Mouse (Mus musculus) stomach, embryonic 14.5 days (tissue): ENCODE data around the gene Hyal2. TPM values are rescaled to one million over a fixed set of nuclear protein-coding genes. Genes with fewer than 3 reads are reported as not detected.
A peak's percentile ranks its signal among the peaks of the same experiment; 100 is the strongest.

Experiments used
- ATAC-seq: fragments of 200-750 bp; cut with Nextera tagmentation; 2 replicates; pipeline ENCODE4 v1.8.0; 2017; ENCODE audit warnings: low read depth, moderate TSS enrichment; ENCODE audit not compliant: insufficient number of reproducible peaks, insufficient read depth, low FRiP score
- H3K27ac ChIP-seq: fragments of 300-500 bp; sonication (generic); 2 replicates; pipeline ENCODE4 v1.5.1; 2014; ENCODE audit warnings: mild to moderate bottlenecking, low read length, moderate library complexity, mixed read lengths
- H3K27me3 ChIP-seq: fragments of 300-500 bp; sonication (generic); 2 replicates; pipeline ENCODE4 v1.6.1; 2014; ENCODE audit warnings: low read length, control low read depth, mixed read lengths; ENCODE audit not compliant: control insufficient read depth, insufficient read depth
- H3K36me3 ChIP-seq: fragments of 300-500 bp; sonication (generic); 2 replicates; pipeline ENCODE4 v1.6.1; 2014; ENCODE audit warnings: mild to moderate bottlenecking, control low read depth, low read length, moderate library complexity, mixed read lengths; ENCODE audit not compliant: control insufficient read depth, insufficient read depth
- H3K4me1 ChIP-seq: fragments of 300-500 bp; sonication (generic); 2 replicates; pipeline ENCODE4 v1.6.1; 2014; ENCODE audit warnings: low read length, control low read depth, mixed read lengths; ENCODE audit not compliant: control insufficient read depth, insufficient read depth
- H3K4me2 ChIP-seq: fragments of 300-500 bp; sonication (generic); replicated peaks from 2 replicates; pipeline ENCODE4 v1.6.1; 2014; ENCODE audit warnings: low read depth, low read length, control low read depth
- H3K4me3 ChIP-seq: fragments of 300-500 bp; sonication (generic); 2 replicates; pipeline ENCODE4 v1.5.1; 2014; ENCODE audit warnings: low read depth, low read length, control low read depth
- H3K9ac ChIP-seq: fragments of 300-500 bp; sonication (generic); replicated peaks from 2 replicates; pipeline ENCODE4 v1.6.1; 2014; ENCODE audit warnings: low read depth, mild to moderate bottlenecking, control low read depth, low read length, moderate library complexity, mixed read lengths
- H3K9me3 ChIP-seq: fragments of 300-500 bp; sonication (generic); 2 replicates; pipeline ENCODE4 v1.6.1; 2016; ENCODE audit warnings: low read depth, low read length, control low read depth; ENCODE audit not compliant: control insufficient read depth
- WGBS: fragments of 180-500 bp; shearing (Covaris S2); extraction: QIAGEN DNeasy Blood & Tissue Kit; methylation state at CpG from one replicate; pipeline ENCODE4 v1.1.7; 2014; 5-methylcytosine and 5-hydroxymethylcytosine counted together
- polyA plus RNA-seq: library from polyadenylated mRNA; unstranded; fragments of >200 nt; fragmentation: Nextera tagmentation; extraction: Ambion mirVana; gene quantifications from 2 replicates; pipeline ENCODE4 v1.2.1, GENCODE M21; 2014

Hyal2 gene
- polyA plus RNA-seq, 1 experiment from 2014 or later, result 127 TPM

DNA sequence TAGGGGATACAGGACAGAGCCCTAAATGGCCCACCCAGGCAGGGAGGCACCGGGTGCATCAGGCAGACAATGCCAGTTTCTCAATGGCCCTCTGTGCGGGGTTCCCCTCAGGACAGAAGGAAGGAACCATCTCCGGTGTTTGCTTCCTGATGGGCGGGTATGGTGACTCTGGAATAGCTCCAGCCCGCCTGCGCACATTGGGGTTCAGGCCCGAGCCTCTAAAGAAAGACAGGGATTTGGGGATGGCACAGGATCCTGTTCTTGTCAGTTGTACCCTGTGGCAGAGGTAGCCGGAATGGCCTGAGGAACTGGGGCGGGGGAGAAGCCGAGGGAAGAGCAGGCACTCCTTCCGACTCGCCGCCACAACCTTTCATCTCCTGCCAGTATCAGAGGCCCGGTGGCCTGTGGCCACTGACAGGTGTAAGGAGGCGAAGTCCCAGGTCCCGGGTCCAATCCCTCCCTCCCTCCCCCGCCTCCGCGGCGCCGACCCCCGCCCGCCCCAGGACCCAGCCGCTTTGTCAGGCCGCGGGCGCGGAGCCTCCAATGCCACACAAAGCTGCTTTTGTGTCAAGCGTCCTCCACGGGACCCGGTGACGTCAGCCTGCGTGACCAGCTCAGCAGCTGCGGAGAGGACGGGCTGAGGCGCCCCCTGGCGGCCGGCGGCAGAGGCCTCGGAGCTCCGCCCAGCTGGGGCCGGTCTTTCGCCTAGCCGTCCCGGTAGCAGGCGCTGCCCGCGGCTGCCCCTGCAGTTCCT is 44.6 kb downstream of the Hyal2 start:
- Histone ChIP-seq H3K27ac (peak overlapping the region; percentile 92), H3K27me3 (no peaks in the 10 kb centered on the region), H3K36me3 (peaks cover 36% of the 10 kb centered on the region), H3K9me3 (no peaks in the 10 kb centered on the region), H3K4me2 (peak overlapping the region; percentile 72), H3K9ac (peak overlapping the region; percentile 55), H3K4me1 (peaks cover 29% of the 10 kb centered on the region; the same call in 1 of the 2 replicates), H3K4me3 (peak overlapping the region; percentile 27)
- WGBS, result 4% methylated on average over 48 of the region's 48 CpGs
- ATAC-seq, result peak; percentile 92

DNA sequence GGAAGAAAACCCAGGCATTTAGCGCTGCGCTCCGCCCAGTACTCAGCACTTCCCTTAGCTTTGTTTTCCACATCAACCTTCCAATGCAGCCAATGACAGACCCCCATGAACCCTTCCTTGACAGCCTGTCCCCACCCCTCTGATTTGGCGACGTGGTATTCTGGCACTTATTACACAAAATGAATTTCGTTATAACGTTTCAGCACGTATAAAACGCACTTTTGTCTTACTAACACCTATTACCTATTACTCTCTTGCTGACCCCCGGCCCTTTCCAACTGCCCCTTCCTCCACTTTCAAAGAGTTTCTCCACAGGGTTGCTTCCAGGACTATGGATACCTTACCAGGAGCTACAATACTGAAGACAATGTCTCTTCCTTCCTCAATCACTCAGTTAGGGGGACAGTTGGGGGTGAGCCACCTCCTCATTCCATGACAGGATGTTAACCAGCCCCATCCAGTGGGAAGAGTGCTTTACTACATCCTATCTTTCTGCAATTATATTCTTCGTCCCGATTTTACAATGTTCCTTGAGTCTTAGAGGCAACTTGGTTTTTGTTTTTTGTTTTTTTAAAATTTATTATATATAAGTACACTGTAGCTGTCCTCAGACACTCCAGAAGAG is 45.3 kb downstream of the Hyal2 start:
- Histone ChIP-seq H3K27me3 (no peaks in the 10 kb centered on the region), H3K36me3 (peaks cover 42% of the 10 kb centered on the region), H3K4me2 (peak overlapping the region; percentile 72), H3K27ac (peak overlapping the region; percentile 92), H3K9ac (no peak overlapping the region; the same call in 1 of the 2 replicates), H3K4me1 (peaks cover 28% of the 10 kb centered on the region), H3K4me3 (peak overlapping the region; percentile 27), H3K9me3 (no peaks in the 10 kb centered on the region)
- 10% methylated on average over 12 of the region's 12 CpGs for WGBS
- no peak for ATAC-seq

DNA sequence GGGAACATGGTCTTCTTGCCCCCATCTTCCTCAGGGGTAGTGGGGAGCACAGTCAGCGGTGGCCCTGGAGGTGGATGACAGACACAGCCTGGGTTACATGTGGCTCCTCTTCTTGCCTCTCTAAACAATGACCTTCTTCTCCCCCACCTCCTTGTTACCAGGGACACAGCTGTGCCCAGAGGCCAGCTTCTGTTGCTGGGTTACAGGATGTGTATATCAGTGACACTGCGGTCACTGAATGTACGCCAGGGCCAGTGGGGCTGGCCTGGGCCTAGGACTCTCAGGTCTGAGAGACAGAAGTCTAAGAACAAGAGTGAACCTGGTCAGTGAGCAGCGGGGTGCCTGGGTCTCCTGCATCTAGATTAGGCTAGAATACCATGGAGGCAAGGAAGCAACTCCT is 47.3 kb downstream of the Hyal2 start:
- H3K4me2 ChIP-seq, result no peak overlapping the region
- WGBS, result 80% methylated on average over 4 of the region's 4 CpGs
- H3K4me1 ChIP-seq, result peaks cover 37% of the 10 kb centered on the region
- H3K27ac ChIP-seq, result peak overlapping the region; percentile 2; the same call in 1 of the 2 replicates
- peaks cover 61% of the 10 kb centered on the region for H3K36me3 ChIP-seq
- no peaks in the 10 kb centered on the region for H3K27me3 ChIP-seq
- no peaks in the 10 kb centered on the region for H3K9me3 ChIP-seq
- no peak overlapping the region for H3K4me3 ChIP-seq
- H3K9ac ChIP-seq, result no peak overlapping the region
- ATAC-seq, result no peak

DNA sequence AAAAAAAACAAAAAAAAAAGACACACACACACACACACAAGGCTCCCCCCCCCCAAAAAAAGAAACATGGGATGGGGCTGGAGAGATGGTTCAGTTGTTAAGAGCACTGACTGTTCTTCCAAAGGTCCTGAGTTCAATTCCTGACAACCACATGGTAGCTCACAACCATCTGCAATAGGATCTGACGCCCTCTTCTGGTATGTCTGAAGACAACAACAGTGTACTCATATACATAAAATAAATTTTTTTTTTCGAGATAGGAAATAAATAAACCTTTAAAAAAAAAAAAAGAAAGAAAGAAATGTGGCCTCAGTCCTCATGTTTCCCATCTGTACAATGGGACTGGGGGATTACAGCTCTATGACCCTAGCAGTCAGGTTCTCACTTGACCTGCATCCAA is 49.7 kb downstream of the Hyal2 start:
- no peak for ATAC-seq
- Histone ChIP-seq H3K27ac (no peak overlapping the region), H3K4me2 (no peak overlapping the region), H3K9me3 (no peaks in the 10 kb centered on the region), H3K9ac (no peak overlapping the region), H3K27me3 (no peaks in the 10 kb centered on the region), H3K36me3 (peaks cover 72% of the 10 kb centered on the region), H3K4me3 (no peak overlapping the region), H3K4me1 (peaks cover 29% of the 10 kb centered on the region)
- 76% methylated on average over 2 of the region's 2 CpGs for WGBS

DNA sequence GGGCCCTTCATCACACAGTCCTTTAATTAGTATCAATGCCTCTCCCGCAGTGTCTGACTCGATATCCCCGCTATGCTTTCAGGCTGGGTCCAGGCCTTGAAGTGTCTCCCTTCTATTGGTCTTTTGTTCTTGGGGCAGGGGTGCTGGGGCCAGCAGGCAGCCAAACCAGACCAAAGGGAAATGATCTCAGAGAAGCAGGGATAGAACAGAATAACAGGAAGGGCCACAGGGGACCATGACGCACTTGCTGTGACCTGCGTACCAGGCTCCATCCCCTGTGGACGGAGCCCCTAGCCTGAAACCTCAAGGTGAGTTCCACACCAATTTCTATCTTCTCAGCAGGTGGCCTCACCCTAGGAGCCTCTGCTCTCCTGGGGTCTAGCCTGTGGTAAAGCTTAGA is 50.4 kb downstream of the Hyal2 start:
- 87% methylated on average over 6 of the region's 6 CpGs for WGBS
- no peak for ATAC-seq
- no peak overlapping the region for H3K4me2 ChIP-seq
- H3K27ac ChIP-seq, result peak overlapping the region; percentile 82; the same call in 1 of the 2 replicates
- H3K27me3 ChIP-seq, result no peaks in the 10 kb centered on the region
- H3K36me3 ChIP-seq, result peaks cover 73% of the 10 kb centered on the region
- no peaks in the 10 kb centered on the region for H3K9me3 ChIP-seq
- peaks cover 26% of the 10 kb centered on the region for H3K4me1 ChIP-seq
- H3K9ac ChIP-seq, result no peak overlapping the region
- H3K4me3 ChIP-seq, result no peak overlapping the region

DNA sequence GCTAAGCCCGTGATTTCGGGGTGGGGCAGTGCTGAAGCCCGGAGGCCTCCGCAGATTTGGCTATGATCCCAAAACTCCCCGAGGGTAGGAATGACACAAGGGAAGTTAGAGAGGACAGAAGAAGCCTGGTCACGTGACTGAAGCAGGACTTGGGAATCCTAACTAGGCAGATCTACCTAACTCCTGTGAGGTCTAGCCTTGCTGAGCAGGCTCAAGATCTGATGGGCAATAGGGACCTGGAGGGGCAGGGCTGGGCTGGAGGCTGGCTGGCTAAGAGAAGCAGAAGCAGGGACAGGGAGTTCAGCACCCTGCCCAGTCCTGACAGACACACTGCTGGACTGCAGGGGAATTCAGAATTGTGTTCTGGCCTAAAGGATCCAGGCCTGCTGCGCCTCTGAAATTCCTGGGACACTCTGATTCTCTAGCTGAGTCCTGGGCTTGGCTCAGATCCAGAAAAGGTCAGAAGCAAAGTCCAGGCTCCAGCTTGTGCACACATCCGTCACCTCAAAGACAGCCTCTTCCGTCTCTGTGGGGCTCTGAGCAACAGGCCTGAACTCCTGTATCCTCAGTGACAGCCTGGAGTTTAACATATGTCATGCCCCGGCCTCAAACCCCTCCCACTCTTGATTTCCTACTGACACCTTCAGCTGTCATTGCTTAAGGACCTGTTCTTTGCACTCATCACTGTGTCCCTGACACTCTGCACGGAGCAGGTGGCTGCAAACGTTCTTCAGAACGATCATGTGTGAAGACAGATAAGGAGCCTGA is 51.2 kb downstream of the Hyal2 start:
- WGBS, result 29% methylated on average over 13 of the region's 13 CpGs
- peak; percentile 63 for ATAC-seq
- peaks cover 76% of the 10 kb centered on the region for H3K36me3 ChIP-seq
- H3K4me1 ChIP-seq, result peaks cover 25% of the 10 kb centered on the region
- H3K27ac ChIP-seq, result peak overlapping the region; percentile 82; the same call in 1 of the 2 replicates
- H3K9ac ChIP-seq, result 0 out of 2 replicates have a peak overlapping the region, but pooled peaks have one; percentile 21
- H3K4me2 ChIP-seq, result no peak overlapping the region
- no peak overlapping the region for H3K4me3 ChIP-seq
- no peaks in the 10 kb centered on the region for H3K9me3 ChIP-seq
- H3K27me3 ChIP-seq, result no peaks in the 10 kb centered on the region

DNA sequence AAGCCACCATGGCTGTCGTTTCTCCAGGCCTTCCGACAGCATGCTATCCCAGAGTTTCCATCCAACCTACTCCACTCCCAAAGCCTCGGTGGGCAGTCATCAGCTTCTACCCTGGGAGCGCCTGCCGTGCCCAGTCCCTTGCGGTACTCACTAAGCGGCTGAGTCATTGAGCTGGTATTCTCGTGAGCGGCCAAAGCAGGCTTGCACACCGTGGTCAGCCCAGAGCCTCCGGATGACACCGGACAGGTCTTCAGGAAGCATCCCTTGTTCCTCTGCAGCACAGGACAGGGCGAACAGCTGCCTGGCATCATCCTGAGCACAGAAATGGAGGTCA is 51.8 kb downstream of the Hyal2 start:
- no peak overlapping the region for H3K9ac ChIP-seq
- H3K4me1 ChIP-seq, result peaks cover 31% of the 10 kb centered on the region
- H3K4me2 ChIP-seq, result no peak overlapping the region
- peak overlapping the region; percentile 82; the same call in 1 of the 2 replicates for H3K27ac ChIP-seq
- 0 out of 2 replicates have a peak, but pooled peaks have one; percentile 6 for ATAC-seq
- WGBS, result 63% methylated on average over 13 of the region's 13 CpGs
- H3K9me3 ChIP-seq, result no peaks in the 10 kb centered on the region
- H3K27me3 ChIP-seq, result no peaks in the 10 kb centered on the region
- peaks cover 76% of the 10 kb centered on the region for H3K36me3 ChIP-seq
- H3K4me3 ChIP-seq, result no peak overlapping the region

DNA sequence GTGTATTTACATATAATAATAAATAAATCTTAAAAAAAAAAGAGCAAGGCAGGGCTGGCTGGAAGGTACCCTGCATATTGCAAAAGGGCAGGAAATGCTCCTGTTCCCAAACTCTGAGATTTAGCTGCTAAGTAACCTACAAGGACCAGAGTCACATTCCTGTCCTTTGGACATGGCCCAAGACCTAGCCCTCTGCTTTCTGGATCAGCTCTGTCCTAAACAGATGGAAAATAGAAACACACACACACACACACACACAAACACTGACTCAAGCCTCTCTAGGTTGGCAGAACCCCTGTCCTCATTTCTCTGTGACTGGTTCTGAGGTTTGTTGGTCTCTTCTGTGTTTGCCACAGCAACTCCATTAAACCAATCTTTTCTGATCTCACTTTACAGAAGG is 53.2 kb downstream of the Hyal2 start:
- 0 out of 2 replicates have a peak overlapping the region, but pooled peaks have one; percentile 15 for H3K27ac ChIP-seq
- ATAC-seq, result no peak
- H3K9ac ChIP-seq, result no peak overlapping the region
- no peak overlapping the region for H3K4me2 ChIP-seq
- no peaks in the 10 kb centered on the region for H3K27me3 ChIP-seq
- no peak overlapping the region for H3K4me3 ChIP-seq
- peaks cover 71% of the 10 kb centered on the region for H3K36me3 ChIP-seq
- no peaks in the 10 kb centered on the region for H3K9me3 ChIP-seq
- peaks cover 38% of the 10 kb centered on the region for H3K4me1 ChIP-seq
